Mouse (Mus musculus): ENCODE results near the gene Vopp1.

DNA sequence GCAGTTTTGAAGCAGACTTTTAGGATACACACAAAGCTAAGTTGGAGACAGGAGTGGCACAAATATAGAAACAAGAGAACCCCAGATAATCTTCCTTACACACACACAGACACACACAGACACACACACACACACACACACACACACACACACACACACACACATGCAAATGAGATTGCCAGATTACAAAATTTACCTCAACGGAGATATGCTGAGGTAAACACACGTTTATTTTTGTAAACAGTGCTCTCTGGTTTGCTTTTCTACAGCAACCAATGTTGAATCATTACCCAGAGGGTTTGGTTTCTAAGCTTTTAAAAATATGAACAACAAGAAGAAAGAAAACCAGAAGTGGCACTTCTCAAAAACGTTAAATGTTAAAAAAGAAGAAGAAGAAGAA is 1.5 kb downstream of the Vopp1 start:
- TF ChIP-seq CTCF (conservative IDR thresholded peaks at IDR 0.05; ENCODE audit: low read length), result no peak
- TF ChIP-seq POU5F1 (IDR thresholded peaks at IDR 0.05; ENCODE audit: borderline replicate concordance, low read length), result no peak
- no peak for TF ChIP-seq NANOG (IDR thresholded peaks at IDR 0.05; ENCODE audit: borderline replicate concordance, low read length)

Data from E14TG2a.4 (cell line).